Mouse (Mus musculus) bone marrow macrophage, adult 2 months (primary cell): Measurements from ENCODE around the gene Sox5. TPM values are rescaled to one million over a fixed set of nuclear protein-coding genes. Genes with fewer than 3 reads are reported as not detected.

Source experiments
- H3K27ac ChIP-seq: 2 replicates; pipeline ENCODE4 v1.5.1; 2012; ENCODE audit warnings: low read depth, low read length; ENCODE audit not compliant: insufficient read depth
- H3K4me1 ChIP-seq: 2 replicates; pipeline ENCODE4 v1.6.1; 2012; ENCODE audit warnings: low read length; ENCODE audit not compliant: control insufficient read depth, insufficient read depth
- H3K4me3 ChIP-seq: 2 replicates; pipeline ENCODE4 v1.5.1; 2012; ENCODE audit warnings: mild to moderate bottlenecking, low read length, moderate library complexity; ENCODE audit not compliant: insufficient read depth
- CTCF ChIP-seq: IDR thresholded peaks from 2 replicates; pipeline ENCODE4 v1.5.1; 2012; ENCODE audit warnings: low read depth, mild to moderate bottlenecking, low read length, moderate library complexity
- POLR2A ChIP-seq: IDR thresholded peaks from 2 replicates; pipeline ENCODE4 v1.6.1; 2012; ENCODE audit warnings: mild to moderate bottlenecking, low read depth, low read length, borderline replicate concordance
- polyA plus RNA-seq: library from polyadenylated mRNA; stranded (reverse); fragments of >200 nt; gene quantifications from 2 replicates; pipeline ENCODE4 v1.2.4, GENCODE M21; 2012; ENCODE audit not compliant: missing spikeins, insufficient read depth, insufficient read length

Sox5 gene
- polyA plus RNA-seq, 1 experiment, result 0.58 TPM

DNA sequence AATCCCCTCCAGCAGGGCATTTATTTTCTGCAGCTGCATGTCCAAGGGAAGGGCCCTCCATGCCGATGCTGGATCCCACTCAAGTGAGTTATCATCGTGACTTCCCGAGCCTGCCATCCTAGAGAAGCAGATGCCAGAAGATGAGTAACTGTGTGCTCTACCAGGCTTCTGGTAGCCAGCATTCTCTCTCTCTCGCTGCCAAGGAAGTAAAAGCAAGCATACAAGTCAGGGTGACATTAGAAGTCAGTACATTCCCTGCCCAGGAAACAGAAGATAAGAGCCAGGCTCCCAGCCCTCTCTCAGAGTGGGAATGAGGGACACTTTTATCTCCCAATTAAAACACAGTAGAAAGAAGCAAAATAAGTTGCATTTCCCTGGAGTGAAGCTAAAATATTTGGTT, 86.1 kb downstream of the Sox5 start:
- H3K4me3 ChIP-seq, result no peak overlapping the region
- H3K27ac ChIP-seq, result no peak overlapping the region
- TF ChIP-seq CTCF (no peak), POLR2A (no peak)

GRCm38 (mm10) chr6:144693211-144693899, 88.4 kb downstream of the Sox5 start:
- Histone ChIP-seq H3K4me1 (peaks cover 15% of the 10 kb centered on the region), H3K27ac (no peak overlapping the region), H3K4me3 (no peak overlapping the region)
- TF ChIP-seq POLR2A (no peak), CTCF (no peak)

More for the DNA sequence above, 86.1 kb downstream of the Sox5 start:
- H3K4me1 ChIP-seq, result peaks cover 12% of the 10 kb centered on the region

GRCm38 (mm10) chr6:144691298-144692041, 90.3 kb downstream of the Sox5 start:
- TF ChIP-seq CTCF (no peak), POLR2A (no peak)
- H3K4me3 ChIP-seq, result no peak overlapping the region
- no peak overlapping the region for H3K27ac ChIP-seq
- peaks cover 15% of the 10 kb centered on the region for H3K4me1 ChIP-seq

GRCm38 (mm10) chr6:144689076-144689475, 92.7 kb downstream of the Sox5 start:
- no peak overlapping the region for H3K27ac ChIP-seq
- TF ChIP-seq POLR2A (no peak), CTCF (no peak)
- no peak overlapping the region for H3K4me3 ChIP-seq
- peaks cover 12% of the 10 kb centered on the region for H3K4me1 ChIP-seq

DNA sequence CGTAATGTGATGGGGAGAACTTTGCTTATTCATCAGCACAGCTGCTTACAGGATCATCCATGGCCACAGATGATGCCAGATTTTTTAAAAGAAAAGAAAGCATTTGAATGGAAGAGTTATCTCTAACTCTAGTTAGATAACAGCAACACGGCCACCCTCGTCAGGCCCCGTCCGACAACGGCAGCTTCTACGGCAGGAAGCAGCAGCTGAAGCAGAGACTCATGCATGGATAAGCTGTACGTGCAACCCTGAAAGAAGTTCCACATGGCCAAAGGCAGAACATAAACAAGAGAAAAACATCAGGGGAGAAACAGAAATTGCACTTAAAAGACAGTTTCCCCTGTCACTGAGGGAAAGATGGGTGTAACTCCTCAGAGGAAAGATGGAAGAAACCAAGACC, 94.1 kb downstream of the Sox5 start:
- peaks cover 5% of the 10 kb centered on the region; the same call in 1 of the 2 replicates for H3K4me1 ChIP-seq
- no peak overlapping the region for H3K4me3 ChIP-seq
- TF ChIP-seq POLR2A (no peak), CTCF (no peak)
- no peak overlapping the region for H3K27ac ChIP-seq

GRCm38 (mm10) chr6:144681045-144681789, 100.6 kb downstream of the Sox5 start:
- Histone ChIP-seq H3K4me1 (no peaks in the 10 kb centered on the region), H3K27ac (no peak overlapping the region), H3K4me3 (no peak overlapping the region)
- TF ChIP-seq CTCF (no peak), POLR2A (no peak)

- Histone ChIP-seq H3K27ac (no peak overlapping the region), H3K4me3 (no peak overlapping the region)
These were observed 104.2 kb downstream of the Sox5 start for GRCm38 (mm10) chr6:144677491-144678133.

GRCm38 (mm10) chr6:144675111-144675510, 106.7 kb downstream of the Sox5 start:
- no peak overlapping the region for H3K4me3 ChIP-seq
- TF ChIP-seq POLR2A, result no peak
- TF ChIP-seq CTCF, result no peak

More at GRCm38 (mm10) chr6:144677491-144678133, 104.2 kb downstream of the Sox5 start:
- TF ChIP-seq POLR2A (no peak), CTCF (no peak)
- H3K4me1 ChIP-seq, result no peaks in the 10 kb centered on the region

DNA sequence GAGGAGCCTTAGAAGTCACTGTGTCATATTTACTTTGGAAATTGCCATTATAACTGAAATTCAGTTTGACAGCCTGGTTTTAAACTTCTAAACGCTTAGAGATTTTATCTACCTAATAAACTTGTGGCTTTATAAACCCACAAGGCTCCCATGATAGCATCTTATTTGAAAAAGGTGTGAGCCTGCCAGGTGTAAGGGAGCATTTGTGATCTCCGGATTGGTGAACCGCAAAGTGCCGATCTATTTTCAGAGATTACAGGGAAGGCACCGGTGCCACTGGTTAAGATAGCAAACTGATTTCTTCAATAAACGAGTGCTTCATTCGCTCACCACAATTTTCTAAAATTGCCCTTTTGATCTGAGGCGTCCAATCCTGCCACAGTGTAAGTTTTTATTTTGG, 107.9 kb downstream of the Sox5 start:
- Histone ChIP-seq H3K4me3 (no peak overlapping the region), H3K27ac (no peak overlapping the region), H3K4me1 (no peaks in the 10 kb centered on the region)
- TF ChIP-seq POLR2A (no peak), CTCF (no peak)

More at GRCm38 (mm10) chr6:144675111-144675510, 106.7 kb downstream of the Sox5 start:
- Histone ChIP-seq H3K27ac (no peak overlapping the region), H3K4me1 (no peaks in the 10 kb centered on the region)
